Comparison of ENCODE assay signal across 25 mouse cellular contexts in genomic region chr17:90780481-90780880, GRCm38 (mm10).
"Had no signal": no experiment of that assay in that cellular context is flagged by ENCODE, and none has a peak within 500 bp of the region (broad histone marks: within the 10 kb centered on the region; RNA-seq: fewer than 3 reads in every experiment).

No protein-coding gene starts in this region.

- H3K27ac ChIP-seq: heart, adult 2 months; heart, embryonic 13.5 days; heart, embryonic 15.5 days; hindbrain, embryonic 13.5 days; hindbrain, embryonic 15.5 days; hindbrain, postnatal 0 days; kidney, embryonic 15.5 days; kidney, postnatal 0 days; limb, embryonic 13.5 days; limb, embryonic 15.5 days; liver, embryonic 13.5 days had no signal

- H3K4me1 ChIP-seq: heart, embryonic 13.5 days; heart, embryonic 15.5 days; hindbrain, embryonic 13.5 days; hindbrain, embryonic 15.5 days; kidney, embryonic 15.5 days; limb, embryonic 13.5 days; limb, embryonic 15.5 days; liver, embryonic 13.5 days had no signal

- ATAC-seq: hindbrain, postnatal 0 days; intestine, embryonic 16.5 days had no signal

- H3K9ac ChIP-seq: heart, embryonic 13.5 days; heart, embryonic 15.5 days; hindbrain, embryonic 13.5 days; hindbrain, embryonic 15.5 days; kidney, embryonic 15.5 days; limb, embryonic 13.5 days; limb, embryonic 15.5 days; liver, embryonic 13.5 days had no signal

- H3K27me3 ChIP-seq: heart, embryonic 13.5 days; heart, embryonic 15.5 days; hindbrain, embryonic 13.5 days; hindbrain, embryonic 15.5 days; kidney, embryonic 15.5 days; limb, embryonic 13.5 days; limb, embryonic 15.5 days; liver, embryonic 13.5 days had no signal

- H3K36me3 ChIP-seq: heart, embryonic 13.5 days; heart, embryonic 15.5 days; hindbrain, embryonic 13.5 days; hindbrain, embryonic 15.5 days; kidney, embryonic 15.5 days; limb, embryonic 13.5 days; limb, embryonic 15.5 days; liver, embryonic 13.5 days had no signal

- DNase-seq: gastrocnemius, postnatal 14 days; gastrocnemius, postnatal 36 days; heart, adult 11 months; heart, adult 2 months; heart, postnatal 14 days; heart, postnatal 36 days; kidney, adult 11 months; kidney, adult 2 months; kidney, adult 9 months; kidney, postnatal 14 days; kidney, postnatal 36 days; layer of hippocampus, adult 9-11 months; layer of hippocampus, postnatal 36 days; left cerebral cortex, postnatal 4 days; liver, embryonic 13.5 days had no signal

- H3K4me3 ChIP-seq: heart, adult 2 months; heart, embryonic 13.5 days; heart, embryonic 15.5 days; hindbrain, embryonic 13.5 days; hindbrain, embryonic 15.5 days; kidney, embryonic 15.5 days; limb, embryonic 13.5 days; limb, embryonic 15.5 days; liver, embryonic 13.5 days had no signal

- H3K9me3 ChIP-seq: heart, embryonic 13.5 days; heart, embryonic 15.5 days; hindbrain, embryonic 13.5 days; hindbrain, embryonic 15.5 days; kidney, embryonic 15.5 days; limb, embryonic 13.5 days; limb, embryonic 15.5 days; liver, embryonic 13.5 days had no signal
